Mouse (Mus musculus): ENCODE results near the gene Insig1. TPM values are rescaled to one million over a fixed set of nuclear protein-coding genes. Genes with fewer than 3 reads are reported as not detected.

The Insig1 gene
- polyA plus RNA-seq, 1 experiment, result 125 TPM

GRCm38 (mm10) chr5:28037172-28037591 lies 34.0 kb upstream of the Insig1 start:
- H3K27me3 ChIP-seq (ENCODE audit: control insufficient read depth, insufficient read depth, low read length), result no peaks in the 10 kb centered on the region
- TF ChIP-seq CTCF (IDR thresholded peaks at IDR 0.05; ENCODE audit: borderline replicate concordance, insufficient read depth, low read depth, low read length), result no peak
- no peak for TF ChIP-seq POLR2A (IDR thresholded peaks at IDR 0.05; ENCODE audit: borderline replicate concordance, insufficient read depth, low read length)
- H3K4me1 ChIP-seq (ENCODE audit: control insufficient read depth, insufficient read depth, low read length), result no peaks in the 10 kb centered on the region
- H3K27ac ChIP-seq (ENCODE audit: insufficient read depth, low read length), result no peak overlapping the region
- 35% methylated on average over 3 of the region's 3 CpGs for WGBS
- no peak for DNase-seq
- H3K4me3 ChIP-seq (replicated peaks; ENCODE audit: insufficient read depth, low read depth, low read length), result no peak overlapping the region

GRCm38 (mm10) chr5:28037639-28038038 lies 33.5 kb upstream of the Insig1 start:
- no peak for DNase-seq
- 14% methylated on average over 5 of the region's 5 CpGs for WGBS
- Histone ChIP-seq H3K4me1 (ENCODE audit: control insufficient read depth, insufficient read depth, low read length) (no peaks in the 10 kb centered on the region), H3K27ac (ENCODE audit: insufficient read depth, low read length) (no peak overlapping the region), H3K4me3 (replicated peaks; ENCODE audit: insufficient read depth, low read depth, low read length) (no peak overlapping the region), H3K27me3 (ENCODE audit: control insufficient read depth, insufficient read depth, low read length) (no peaks in the 10 kb centered on the region)
- TF ChIP-seq POLR2A (IDR thresholded peaks at IDR 0.05; ENCODE audit: borderline replicate concordance, insufficient read depth, low read length) (no peak), CTCF (IDR thresholded peaks at IDR 0.05; ENCODE audit: borderline replicate concordance, insufficient read depth, low read depth, low read length) (no peak)

- WGBS, result 7% methylated on average over 2 of the region's 2 CpGs
- peak in 1 of 2 experiments; percentile 10 for DNase-seq
- H3K4me1 ChIP-seq (ENCODE audit: control insufficient read depth, insufficient read depth, low read length), result no peaks in the 10 kb centered on the region
- TF ChIP-seq CTCF (IDR thresholded peaks at IDR 0.05; ENCODE audit: borderline replicate concordance, insufficient read depth, low read depth, low read length) (no peak), POLR2A (IDR thresholded peaks at IDR 0.05; ENCODE audit: borderline replicate concordance, insufficient read depth, low read length) (no peak)
- H3K4me3 ChIP-seq (replicated peaks; ENCODE audit: insufficient read depth, low read depth, low read length), result no peak overlapping the region
- no peaks in the 10 kb centered on the region for H3K27me3 ChIP-seq (ENCODE audit: control insufficient read depth, insufficient read depth, low read length)
- H3K27ac ChIP-seq (ENCODE audit: insufficient read depth, low read length), result no peak overlapping the region
These were observed 33.0 kb upstream of the Insig1 start for GRCm38 (mm10) chr5:28038115-28038514.

- Histone ChIP-seq H3K27me3 (ENCODE audit: control insufficient read depth, insufficient read depth, low read length) (no peaks in the 10 kb centered on the region), H3K27ac (ENCODE audit: insufficient read depth, low read length) (no peak overlapping the region), H3K4me3 (replicated peaks; ENCODE audit: insufficient read depth, low read depth, low read length) (no peak overlapping the region), H3K4me1 (ENCODE audit: control insufficient read depth, insufficient read depth, low read length) (no peaks in the 10 kb centered on the region)
- no peak for TF ChIP-seq POLR2A (IDR thresholded peaks at IDR 0.05; ENCODE audit: borderline replicate concordance, insufficient read depth, low read length)
- no peak for TF ChIP-seq CTCF (IDR thresholded peaks at IDR 0.05; ENCODE audit: borderline replicate concordance, insufficient read depth, low read depth, low read length)
- 75% methylated on average over 7 of the region's 7 CpGs for WGBS
- no peak for DNase-seq
These were observed 31.2 kb upstream of the Insig1 start for GRCm38 (mm10) chr5:28039746-28040655.

GRCm38 (mm10) chr5:28040726-28041125 lies 30.4 kb upstream of the Insig1 start:
- Histone ChIP-seq H3K4me1 (ENCODE audit: control insufficient read depth, insufficient read depth, low read length) (no peaks in the 10 kb centered on the region), H3K4me3 (replicated peaks; ENCODE audit: insufficient read depth, low read depth, low read length) (no peak overlapping the region), H3K27me3 (ENCODE audit: control insufficient read depth, insufficient read depth, low read length) (no peaks in the 10 kb centered on the region), H3K27ac (ENCODE audit: insufficient read depth, low read length) (no peak overlapping the region)
- no peak for DNase-seq
- no peak for TF ChIP-seq POLR2A (IDR thresholded peaks at IDR 0.05; ENCODE audit: borderline replicate concordance, insufficient read depth, low read length)
- no peak for TF ChIP-seq CTCF (IDR thresholded peaks at IDR 0.05; ENCODE audit: borderline replicate concordance, insufficient read depth, low read depth, low read length)
- WGBS, result 75% methylated on average over 3 of the region's 3 CpGs

GRCm38 (mm10) chr5:28042021-28042420 lies 29.1 kb upstream of the Insig1 start:
- 97% methylated on average over 3 of the region's 3 CpGs for WGBS
- no peak for DNase-seq
- Histone ChIP-seq H3K4me3 (replicated peaks; ENCODE audit: insufficient read depth, low read depth, low read length) (no peak overlapping the region), H3K4me1 (ENCODE audit: control insufficient read depth, insufficient read depth, low read length) (no peaks in the 10 kb centered on the region), H3K27ac (ENCODE audit: insufficient read depth, low read length) (no peak overlapping the region), H3K27me3 (ENCODE audit: control insufficient read depth, insufficient read depth, low read length) (no peaks in the 10 kb centered on the region)
- TF ChIP-seq CTCF (IDR thresholded peaks at IDR 0.05; ENCODE audit: borderline replicate concordance, insufficient read depth, low read depth, low read length) (no peak), POLR2A (IDR thresholded peaks at IDR 0.05; ENCODE audit: borderline replicate concordance, insufficient read depth, low read length) (no peak)

GRCm38 (mm10) chr5:28042779-28043178 lies 28.4 kb upstream of the Insig1 start:
- H3K27ac ChIP-seq (ENCODE audit: insufficient read depth, low read length), result no peak overlapping the region
- TF ChIP-seq CTCF (IDR thresholded peaks at IDR 0.05; ENCODE audit: borderline replicate concordance, insufficient read depth, low read depth, low read length) (no peak), POLR2A (IDR thresholded peaks at IDR 0.05; ENCODE audit: borderline replicate concordance, insufficient read depth, low read length) (no peak)
- H3K4me1 ChIP-seq (ENCODE audit: control insufficient read depth, insufficient read depth, low read length), result no peaks in the 10 kb centered on the region
- no peaks in the 10 kb centered on the region for H3K27me3 ChIP-seq (ENCODE audit: control insufficient read depth, insufficient read depth, low read length)
- WGBS, result 79% methylated on average over 2 of the region's 2 CpGs
- DNase-seq, result no peak
- no peak overlapping the region for H3K4me3 ChIP-seq (replicated peaks; ENCODE audit: insufficient read depth, low read depth, low read length)

GRCm38 (mm10) chr5:28043386-28043785 lies 27.8 kb upstream of the Insig1 start:
- H3K4me1 ChIP-seq (ENCODE audit: control insufficient read depth, insufficient read depth, low read length), result no peaks in the 10 kb centered on the region
- no peak overlapping the region for H3K4me3 ChIP-seq (replicated peaks; ENCODE audit: insufficient read depth, low read depth, low read length)
- DNase-seq, result no peak
- H3K27me3 ChIP-seq (ENCODE audit: control insufficient read depth, insufficient read depth, low read length), result no peaks in the 10 kb centered on the region
- WGBS, result 84% methylated on average over 5 of the region's 5 CpGs
- no peak overlapping the region for H3K27ac ChIP-seq (ENCODE audit: insufficient read depth, low read length)
- TF ChIP-seq CTCF (IDR thresholded peaks at IDR 0.05; ENCODE audit: borderline replicate concordance, insufficient read depth, low read depth, low read length) (no peak), POLR2A (IDR thresholded peaks at IDR 0.05; ENCODE audit: borderline replicate concordance, insufficient read depth, low read length) (no peak)

Measured in cerebellum, adult 2 months (tissue).